Mouse (Mus musculus) MEL (cell line): ENCODE measurements around the gene Tnks2. TPM values are rescaled to one million over a fixed set of nuclear protein-coding genes. Genes with fewer than 3 reads are reported as not detected.
A peak's percentile ranks its signal among the peaks of the same experiment; 100 is the strongest.

Experiments
- DNase-seq: peaks from one replicate; pipeline ENCODE4 v3.0.0; 2011; ENCODE audit warnings: low read depth, low spot score
- H3K27ac ChIP-seq: 2 replicates; pipeline ENCODE4 v1.5.1; 2012; ENCODE audit warnings: low read depth, mild to moderate bottlenecking, control low read depth, low read length, moderate library complexity; ENCODE audit not compliant: control insufficient read depth
- H3K27me3 ChIP-seq, 2 experiments: fragments of 150-350 bp in 1 of 2; sonication (generic) in 1 of 2; 2 replicates each; pipeline ENCODE4 v1.6.1; 2012; ENCODE audit warnings: low read length in 2 of 2, mild to moderate bottlenecking in 2 of 2, improper control_type of control experiment in 1 of 2, moderate library complexity in 1 of 2; ENCODE audit not compliant: insufficient read depth in 2 of 2, control insufficient read depth in 1 of 2
- H3K36me3 ChIP-seq, 2 experiments: 2 replicates each; pipeline ENCODE4 v1.6.1; 2012 to 2014; ENCODE audit warnings: low read length in 2 of 2, improper control_type of control experiment in 1 of 2, inconsistent platforms in 1 of 2, mild to moderate bottlenecking in 1 of 2; ENCODE audit not compliant: insufficient read depth in 2 of 2, control insufficient read depth in 1 of 2
- H3K4me1 ChIP-seq, 2 experiments: fragments of 150-350 bp in 1 of 2; sonication (generic) in 1 of 2; 2 replicates each; pipeline ENCODE4 v1.6.1; 2012; ENCODE audit warnings: low read length in 2 of 2, improper control_type of control experiment in 1 of 2, mild to moderate bottlenecking in 1 of 2; ENCODE audit not compliant: insufficient read depth in 2 of 2, control insufficient read depth in 1 of 2
- H3K4me3 ChIP-seq, 2 experiments: fragments of 150-350 bp in 1 of 2; sonication (generic) in 1 of 2; 2 replicates each; pipeline ENCODE4 v1.5.1; 2012; ENCODE audit warnings: low read depth in 2 of 2, low read length in 2 of 2, mild to moderate bottlenecking in 2 of 2, moderate library complexity in 2 of 2, control low read depth in 1 of 2, improper control_type of control experiment in 1 of 2; ENCODE audit not compliant: control insufficient read depth in 1 of 2, insufficient read depth in 1 of 2
- H3K79me2 ChIP-seq: 2 replicates; pipeline ENCODE4 v1.6.1; 2012; ENCODE audit warnings: mild to moderate bottlenecking, low read length, moderate library complexity; ENCODE audit not compliant: control insufficient read depth, poor library complexity, insufficient read depth
- H3K9ac ChIP-seq: 2 replicates; pipeline ENCODE4 v1.6.1; 2012; ENCODE audit warnings: low read depth, mild to moderate bottlenecking, control low read depth, low read length, moderate library complexity; ENCODE audit not compliant: control insufficient read depth, poor library complexity, severe bottlenecking
- H3K9me3 ChIP-seq: fragments of 150-350 bp; sonication (generic); replicated peaks from 2 replicates; pipeline ENCODE4 v1.6.1; 2012; ENCODE audit warnings: mild to moderate bottlenecking, low read length, improper control_type of control experiment, moderate library complexity; ENCODE audit not compliant: insufficient read depth
- CHD1 ChIP-seq: IDR thresholded peaks from 2 replicates; pipeline ENCODE4 v1.6.1; 2012; ENCODE audit warnings: low read depth, mild to moderate bottlenecking, inconsistent platforms, low read length, improper control_type of control experiment
- CHD2 ChIP-seq: IDR thresholded peaks from 2 replicates; pipeline ENCODE4 v1.6.1; 2011; ENCODE audit warnings: low read length, improper control_type of control experiment
- CTCF ChIP-seq, 3 experiments: IDR thresholded peaks in 2 of 3; conservative IDR thresholded peaks in 1 of 3; 2 replicates each; pipeline ENCODE4 v1.5.1; 2011 to 2012; ENCODE audit warnings: low read length in 3 of 3, low read depth in 2 of 3, mild to moderate bottlenecking in 2 of 3, improper control_type of control experiment in 1 of 3, inconsistent platforms in 1 of 3, mixed read lengths in 1 of 3, moderate library complexity in 1 of 3; ENCODE audit not compliant: control insufficient read depth in 1 of 3, insufficient read depth in 1 of 3, poor library complexity in 1 of 3, severe bottlenecking in 1 of 3
- ETS1 ChIP-seq: IDR thresholded peaks from 2 replicates; pipeline ENCODE4 v1.6.1; 2012; ENCODE audit warnings: low read depth, mild to moderate bottlenecking, inconsistent platforms, low read length, improper control_type of control experiment, moderate library complexity
- GABPA ChIP-seq: IDR thresholded peaks from 2 replicates; pipeline ENCODE4 v1.6.1; 2012; ENCODE audit warnings: low read depth, mild to moderate bottlenecking, inconsistent platforms, low read length, improper control_type of control experiment, moderate library complexity
- HCFC1 ChIP-seq: IDR thresholded peaks from 2 replicates; pipeline ENCODE4 v1.6.1; 2012; ENCODE audit warnings: low read depth, mild to moderate bottlenecking, inconsistent platforms, low read length, improper control_type of control experiment, moderate library complexity
- JUND ChIP-seq: IDR thresholded peaks from 2 replicates; pipeline ENCODE4 v1.6.1; 2011; ENCODE audit warnings: low read depth, mild to moderate bottlenecking, improper control_type of control experiment, low read length
- MAX ChIP-seq: IDR thresholded peaks from 2 replicates; pipeline ENCODE4 v1.6.1; 2011; ENCODE audit warnings: low read length, improper control_type of control experiment
- MEF2A ChIP-seq: IDR thresholded peaks from 2 replicates; pipeline ENCODE4 v1.6.1; 2014; ENCODE audit warnings: low read depth, mild to moderate bottlenecking, inconsistent platforms, low read length, improper control_type of control experiment; ENCODE audit not compliant: poor library complexity, insufficient replicate concordance, severe bottlenecking; ENCODE audit errors: extremely low read depth
- MYC ChIP-seq: IDR thresholded peaks from 2 replicates; pipeline ENCODE4 v1.6.1; 2011; ENCODE audit warnings: low read depth, mild to moderate bottlenecking, low read length, improper control_type of control experiment, moderate library complexity
- POLR2AphosphoS2 ChIP-seq: IDR thresholded peaks from 2 replicates; pipeline ENCODE4 v1.6.1; 2011; ENCODE audit warnings: low read length, improper control_type of control experiment
- RAD21 ChIP-seq: IDR thresholded peaks from 2 replicates; pipeline ENCODE4 v1.6.1; 2011; ENCODE audit warnings: mild to moderate bottlenecking, low read depth, low read length, improper control_type of control experiment
- RCOR1 ChIP-seq: IDR thresholded peaks from 2 replicates; pipeline ENCODE4 v1.6.1; 2012; ENCODE audit warnings: low read depth, mild to moderate bottlenecking, inconsistent platforms, low read length, improper control_type of control experiment
- SIN3A ChIP-seq: IDR thresholded peaks from 2 replicates; pipeline ENCODE4 v1.6.1; 2012; ENCODE audit warnings: low read length, improper control_type of control experiment, inconsistent platforms
- SMC3 ChIP-seq: IDR thresholded peaks from 2 replicates; pipeline ENCODE4 v1.6.1; 2011; ENCODE audit warnings: low read depth, low read length, improper control_type of control experiment
- TBP ChIP-seq: IDR thresholded peaks from 2 replicates; pipeline ENCODE4 v1.8.0; 2011; ENCODE audit warnings: low read depth, low read length, improper control_type of control experiment
- UBTF ChIP-seq: IDR thresholded peaks from 2 replicates; pipeline ENCODE4 v1.6.1; 2012; ENCODE audit warnings: low read depth, mild to moderate bottlenecking, inconsistent platforms, low read length, improper control_type of control experiment, moderate library complexity, borderline replicate concordance; ENCODE audit not compliant: insufficient read depth
- USF1 ChIP-seq: IDR thresholded peaks from 2 replicates; pipeline ENCODE4 v1.6.1; 2014; ENCODE audit warnings: low read depth, mild to moderate bottlenecking, inconsistent platforms, low read length, improper control_type of control experiment, moderate library complexity
- USF2 ChIP-seq, 2 experiments: IDR thresholded peaks; 2 replicates each; pipeline ENCODE4 v1.6.1; 2011 to 2012; ENCODE audit warnings: improper control_type of control experiment in 2 of 2, low read length in 2 of 2, borderline replicate concordance in 1 of 2, inconsistent platforms in 1 of 2, low read depth in 1 of 2, mild to moderate bottlenecking in 1 of 2; ENCODE audit not compliant: insufficient read depth in 1 of 2
- ZC3H11A ChIP-seq: IDR thresholded peaks from 2 replicates; pipeline ENCODE4 v1.6.1; 2012; ENCODE audit warnings: low read depth, mild to moderate bottlenecking, inconsistent platforms, low read length, improper control_type of control experiment
- ZMIZ1 ChIP-seq: IDR thresholded peaks from 2 replicates; pipeline ENCODE4 v1.6.1; 2012; ENCODE audit warnings: low read depth, mild to moderate bottlenecking, inconsistent platforms, low read length, improper control_type of control experiment, moderate library complexity
- ZNF384 ChIP-seq: IDR thresholded peaks from 2 replicates; pipeline ENCODE4 v1.6.1; 2012; ENCODE audit warnings: low read depth, mild to moderate bottlenecking, inconsistent platforms, low read length, improper control_type of control experiment
- polyA plus RNA-seq, 2 experiments: library from polyadenylated mRNA; stranded (reverse) in 1 of 2; unstranded in 1 of 2; fragments of >175 nt in 1 of 2; fragments of >200 nt in 1 of 2; gene quantifications; 2 replicates each; pipeline versions ENCODE4 v1.2.1 to v1.2.4; 2012; ENCODE audit warnings: low replicate concordance in 2 of 2, low read depth in 1 of 2; ENCODE audit not compliant: insufficient read length in 2 of 2, insufficient read depth in 1 of 2, missing spikeins in 1 of 2
- total RNA-seq: library from RNA; depleted of rRNA; stranded (reverse); fragments of 300-350 nt; gene quantifications from 2 replicates; pipeline ENCODE4 v1.2.3, GENCODE M21; 2012

The Tnks2 gene
- total and polyA plus RNA-seq, 3 experiments: 22.3 to 65.0 (median 50.2) TPM

DNA sequence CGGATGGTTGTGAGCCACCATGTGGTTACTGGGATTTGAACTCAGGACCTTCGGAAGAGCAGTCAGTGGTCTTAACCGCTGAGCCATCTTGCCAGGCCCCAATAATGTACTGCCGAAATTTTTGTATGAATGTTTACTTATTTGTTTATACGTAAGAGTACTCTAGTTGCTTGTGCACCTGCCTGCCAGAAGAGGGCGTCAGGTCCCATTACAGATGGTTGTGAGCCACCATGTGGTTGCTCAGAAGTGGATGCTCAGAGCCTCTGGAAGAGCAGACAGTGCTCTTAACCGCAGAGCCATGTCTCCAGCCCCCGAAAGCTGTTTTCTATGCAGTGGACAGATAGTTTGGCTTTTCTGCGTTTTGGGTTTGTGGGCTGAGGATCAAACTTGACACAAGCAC, 63.7 kb downstream of the Tnks2 start:
- no peaks in the 10 kb centered on the region for H3K27me3 ChIP-seq
- no peaks in the 10 kb centered on the region for H3K4me1 ChIP-seq
- H3K9me3 ChIP-seq: no peaks in the 10 kb centered on the region
- peaks cover 0 to 8% of the 10 kb centered on the region in 2 experiments; a peak in 2 of 4 replicates for H3K36me3 ChIP-seq
- no peak overlapping the region for H3K4me3 ChIP-seq
- no peak overlapping the region for H3K27ac ChIP-seq
- no peak for TF ChIP-seq HCFC1
- TF ChIP-seq MAX: no peak
- TF ChIP-seq ZC3H11A: 0 out of 2 replicates have a peak, but pooled peaks have one; percentile 24
- no peak for TF ChIP-seq JUND
- TF ChIP-seq MYC: peak; percentile 46; the same call in 1 of the 2 replicates
- TF ChIP-seq CTCF (IDR thresholded peaks at IDR 0.05 in 2 of 3, conservative IDR thresholded peaks at IDR 0.05 in 1 of 3; ENCODE audit: control insufficient read depth in 1 of 3, insufficient read depth in 1 of 3, low read depth in 2 of 3, low read length in 3 of 3, poor library complexity in 1 of 3, severe bottlenecking in 1 of 3): peak; percentile 42 to 68 (median 52)
- TF ChIP-seq TBP: no peak
- TF ChIP-seq MEF2A: no peak
- no peak for TF ChIP-seq POLR2AphosphoS2
- TF ChIP-seq RAD21: peak; percentile 24
- TF ChIP-seq SMC3: peak; percentile 54
- DNase-seq: peak; percentile 61
- no peak overlapping the region for H3K9ac ChIP-seq
- no peaks in the 10 kb centered on the region for H3K79me2 ChIP-seq

DNA sequence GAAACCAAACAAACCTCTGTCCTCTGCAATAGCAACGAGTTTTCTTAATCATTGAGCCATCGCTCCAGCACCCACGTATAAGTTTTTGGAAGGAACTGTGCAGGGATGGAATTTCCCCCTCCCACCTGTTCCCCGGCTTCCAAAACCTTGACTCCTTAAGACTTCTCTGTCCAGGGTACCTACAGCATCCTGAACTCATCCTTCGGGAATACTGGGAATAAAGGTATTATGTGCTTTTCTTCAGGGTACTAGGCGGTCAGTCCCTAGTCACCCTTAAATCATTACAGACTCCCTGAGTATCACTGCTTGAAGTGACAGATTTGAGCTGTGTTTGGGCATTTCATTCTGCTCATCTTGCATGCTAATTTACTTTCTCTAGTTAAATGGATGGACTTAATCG, 69.3 kb downstream of the Tnks2 start:
- no peaks in the 10 kb centered on the region for H3K9me3 ChIP-seq
- no peaks in the 10 kb centered on the region for H3K4me1 ChIP-seq
- H3K9ac ChIP-seq: no peak overlapping the region
- DNase-seq: no peak
- H3K4me3 ChIP-seq: no peak overlapping the region
- no peak overlapping the region for H3K27ac ChIP-seq
- TF ChIP-seq CHD2: no peak
- TF ChIP-seq HCFC1: no peak
- TF ChIP-seq SIN3A: no peak
- no peak for TF ChIP-seq JUND
- no peak for TF ChIP-seq RCOR1
- TF ChIP-seq CHD1: no peak
- no peak for TF ChIP-seq MAX
- TF ChIP-seq MYC: no peak
- no peak for TF ChIP-seq USF2 (IDR thresholded peaks at IDR 0.05; ENCODE audit: borderline replicate concordance in 1 of 2, insufficient read depth in 1 of 2, low read depth in 1 of 2, low read length in 2 of 2)
- TF ChIP-seq ZMIZ1: no peak
- TF ChIP-seq ZC3H11A: no peak
- no peak for TF ChIP-seq MEF2A
- TF ChIP-seq POLR2AphosphoS2: no peak
- TF ChIP-seq CTCF (IDR thresholded peaks at IDR 0.05 in 2 of 3, conservative IDR thresholded peaks at IDR 0.05 in 1 of 3; ENCODE audit: control insufficient read depth in 1 of 3, insufficient read depth in 1 of 3, low read depth in 2 of 3, low read length in 3 of 3, poor library complexity in 1 of 3, severe bottlenecking in 1 of 3): no peak
- no peak for TF ChIP-seq SMC3
- TF ChIP-seq USF1: no peak
- TF ChIP-seq ETS1: no peak
- TF ChIP-seq GABPA: no peak
- no peak for TF ChIP-seq UBTF
- TF ChIP-seq ZNF384: no peak
- no peaks in the 10 kb centered on the region for H3K27me3 ChIP-seq
- H3K79me2 ChIP-seq: no peaks in the 10 kb centered on the region
- no peaks in the 10 kb centered on the region for H3K36me3 ChIP-seq
